Mouse (Mus musculus): ENCODE results near the gene Pepd. TPM values are rescaled to one million over a fixed set of nuclear protein-coding genes. Genes with fewer than 3 reads are reported as not detected.

Pepd gene
- polyA plus RNA-seq (2015; fragmentation: Nextera tagmentation; extraction: Ambion mirVana) = 43.3 and 45.5 TPM in 2 replicates

DNA sequence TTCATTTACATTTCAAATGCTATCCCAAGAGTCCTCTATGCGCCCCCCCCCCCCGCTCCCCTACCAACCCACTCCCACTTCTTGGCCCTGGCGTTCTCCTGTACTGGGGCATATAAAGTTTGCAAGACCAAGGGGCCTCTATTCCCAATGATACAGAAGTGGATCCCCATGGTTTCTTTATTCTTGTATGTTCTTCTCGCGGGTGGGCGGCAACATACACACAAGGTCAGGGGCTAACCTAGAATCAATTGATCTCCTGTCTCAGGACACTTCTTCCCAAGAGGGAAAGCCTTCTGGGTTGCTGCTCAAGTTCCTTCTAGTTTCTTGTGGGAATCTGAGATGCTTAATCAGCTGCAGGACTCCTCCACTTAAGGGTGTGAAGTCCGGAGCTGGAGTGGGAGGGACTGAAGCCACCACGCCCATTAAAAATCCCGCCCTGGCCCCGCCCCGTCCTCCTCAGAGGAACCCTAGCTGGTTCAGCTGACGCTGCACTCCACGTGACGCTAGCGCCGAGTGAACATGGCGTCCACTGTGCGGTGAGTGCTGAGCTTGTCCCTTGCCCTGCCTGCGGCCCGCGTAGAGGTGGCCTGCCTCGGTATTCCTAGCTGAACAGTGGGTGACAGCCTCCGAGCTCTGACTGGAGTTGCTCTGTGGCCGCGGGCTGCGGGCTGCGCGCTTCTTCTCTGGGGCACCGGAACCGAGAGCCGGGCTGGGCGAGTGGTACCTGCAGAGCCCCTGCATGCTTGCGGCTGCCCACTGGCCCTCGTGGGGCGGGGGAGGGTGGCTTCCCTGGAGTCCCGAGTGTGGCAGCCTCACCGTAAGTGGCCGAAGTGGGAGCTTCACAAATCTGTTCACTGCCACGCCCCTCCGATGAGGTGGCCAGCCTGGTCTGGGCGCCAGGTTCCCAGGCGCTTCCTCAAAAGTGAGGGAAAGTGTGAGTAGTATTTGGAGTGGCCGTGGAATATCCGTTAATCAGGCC lies at the start of gene Pepd:
Gene Pepd (plus strand): TSS at position 461 of the 979 bp plus-strand sequence.
- Histone ChIP-seq H3K36me3 (no peaks in the 10 kb centered on the region), H3K9ac (peak within 1 kb of the TSS; percentile 82), H3K9me3 (peaks cover 7% of the 10 kb centered on the region), H3K4me1 (peaks cover 16% of the 10 kb centered on the region), H3K27me3 (replicated peaks) (peaks cover 5% of the 10 kb centered on the region; the same call in 1 of the 2 replicates), H3K4me3 (peak within 1 kb of the TSS; percentile 71), H3K27ac (replicated peaks) (no peak within 1 kb of the TSS), H3K4me2 (peak within 1 kb of the TSS; percentile 79)
- WGBS = 6% methylated on average over 44 of the region's 44 CpGs
- ATAC-seq (ENCODE audit: extremely low read depth, insufficient number of reproducible peaks, low FRiP score, low TSS enrichment) = peak; percentile 87

DNA sequence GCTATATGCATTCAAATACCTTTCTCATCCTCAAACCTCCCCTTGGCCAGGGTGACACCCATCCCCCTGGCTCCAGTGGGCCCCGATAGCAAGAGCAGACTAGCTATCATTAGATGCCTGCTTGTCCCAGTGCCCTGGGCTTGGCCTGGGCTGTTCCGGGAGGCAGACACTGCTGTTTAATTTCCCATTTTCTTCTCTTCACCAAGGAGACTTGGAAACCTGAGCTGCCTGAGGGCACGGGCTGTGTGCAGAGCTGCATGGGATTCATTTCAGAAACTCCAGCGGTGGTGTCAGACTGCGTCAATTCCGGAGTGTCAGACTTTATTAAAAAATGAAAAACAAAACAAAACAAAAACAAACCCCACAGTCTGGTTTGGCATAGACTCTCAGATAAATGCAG lies 44.9 kb upstream of the Pepd start:
- Histone ChIP-seq H3K27ac (replicated peaks) (no peak overlapping the region), H3K9ac (no peak overlapping the region), H3K9me3 (no peaks in the 10 kb centered on the region), H3K27me3 (replicated peaks) (peaks cover 19% of the 10 kb centered on the region), H3K4me1 (no peaks in the 10 kb centered on the region), H3K4me3 (no peak overlapping the region), H3K36me3 (no peaks in the 10 kb centered on the region), H3K4me2 (no peak overlapping the region)
- no peak for ATAC-seq (ENCODE audit: extremely low read depth, insufficient number of reproducible peaks, low FRiP score, low TSS enrichment)
- 73% methylated on average over 6 of the region's 6 CpGs for WGBS

DNA sequence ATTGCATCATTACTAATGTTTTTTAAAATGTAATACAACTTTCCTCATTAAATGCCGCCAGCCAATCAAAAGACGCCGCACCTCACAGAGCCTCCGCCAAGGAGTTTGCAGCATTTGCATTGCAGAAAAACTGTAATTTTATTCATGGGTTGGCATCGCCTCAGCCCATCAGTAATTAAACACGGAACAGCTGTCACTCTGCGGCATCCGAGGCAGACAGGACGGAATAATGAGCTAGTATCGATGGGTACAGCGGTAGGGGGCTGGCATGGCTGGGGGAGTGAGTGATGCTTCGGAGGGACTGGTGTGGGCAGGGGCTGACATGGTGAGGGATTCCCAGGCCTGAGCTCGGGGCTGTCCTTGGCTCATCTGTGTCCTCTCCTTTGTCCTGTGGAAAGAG lies 42.5 kb upstream of the Pepd start:
- Histone ChIP-seq H3K9ac (no peak overlapping the region), H3K4me3 (no peak overlapping the region), H3K9me3 (no peaks in the 10 kb centered on the region), H3K27ac (replicated peaks) (no peak overlapping the region), H3K4me1 (no peaks in the 10 kb centered on the region), H3K4me2 (no peak overlapping the region), H3K36me3 (no peaks in the 10 kb centered on the region), H3K27me3 (replicated peaks) (peaks cover 19% of the 10 kb centered on the region)
- 68% methylated on average over 13 of the region's 13 CpGs for WGBS
- ATAC-seq (ENCODE audit: extremely low read depth, insufficient number of reproducible peaks, low FRiP score, low TSS enrichment) = no peak

DNA sequence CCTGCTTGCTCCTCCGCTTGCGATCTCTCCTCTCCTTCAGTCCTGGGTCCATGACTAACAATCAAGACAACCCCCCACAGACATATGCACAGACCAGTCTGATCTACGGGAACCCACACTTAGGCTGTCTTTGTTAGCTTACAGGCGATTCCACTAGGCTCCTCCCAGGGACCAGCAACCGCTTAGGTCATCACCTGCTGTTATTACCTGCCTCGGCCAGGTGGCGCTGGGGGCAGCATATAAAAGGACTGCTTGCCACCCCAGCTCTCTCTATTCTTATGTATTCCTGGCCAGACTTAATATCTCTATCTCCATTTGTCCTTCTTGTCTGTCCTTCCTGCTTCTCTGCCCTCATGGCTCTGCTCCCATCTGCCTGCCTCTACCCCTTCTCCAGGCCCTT lies 35.4 kb upstream of the Pepd start:
- no peak overlapping the region for H3K4me2 ChIP-seq
- no peaks in the 10 kb centered on the region for H3K36me3 ChIP-seq
- no peak for ATAC-seq (ENCODE audit: extremely low read depth, insufficient number of reproducible peaks, low FRiP score, low TSS enrichment)
- no peaks in the 10 kb centered on the region for H3K4me1 ChIP-seq
- no peak overlapping the region for H3K27ac ChIP-seq (replicated peaks)
- H3K9ac ChIP-seq = no peak overlapping the region
- WGBS = 59% methylated on average over 7 of the region's 7 CpGs
- H3K27me3 ChIP-seq (replicated peaks) = no peaks in the 10 kb centered on the region
- no peaks in the 10 kb centered on the region for H3K9me3 ChIP-seq
- no peak overlapping the region for H3K4me3 ChIP-seq

DNA sequence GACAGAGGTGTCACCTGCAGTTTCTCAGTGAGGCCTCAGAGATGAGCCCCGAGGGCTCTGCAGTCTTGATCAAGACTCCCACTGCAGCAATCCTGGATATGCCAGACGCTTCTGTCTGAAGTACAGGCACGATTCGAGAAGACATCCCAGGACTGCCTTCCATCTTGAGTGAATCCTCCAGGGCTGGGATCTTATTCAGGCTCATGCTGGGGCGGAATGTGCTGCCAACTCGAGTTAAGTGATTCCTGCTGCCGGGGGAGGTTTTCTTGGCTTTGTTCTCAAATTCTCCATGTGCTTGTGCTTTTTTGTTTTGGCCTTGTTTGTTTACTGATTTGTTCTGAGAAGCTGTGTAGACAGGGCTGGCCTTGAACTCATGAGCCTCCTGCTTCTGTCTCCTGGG lies 34.4 kb upstream of the Pepd start:
- Histone ChIP-seq H3K4me3 (no peak overlapping the region), H3K4me2 (no peak overlapping the region), H3K36me3 (no peaks in the 10 kb centered on the region), H3K4me1 (no peaks in the 10 kb centered on the region), H3K9ac (no peak overlapping the region), H3K27ac (replicated peaks) (no peak overlapping the region), H3K27me3 (replicated peaks) (no peaks in the 10 kb centered on the region), H3K9me3 (no peaks in the 10 kb centered on the region)
- ATAC-seq (ENCODE audit: extremely low read depth, insufficient number of reproducible peaks, low FRiP score, low TSS enrichment) = no peak
- 60% methylated on average over 7 of the region's 7 CpGs for WGBS

DNA sequence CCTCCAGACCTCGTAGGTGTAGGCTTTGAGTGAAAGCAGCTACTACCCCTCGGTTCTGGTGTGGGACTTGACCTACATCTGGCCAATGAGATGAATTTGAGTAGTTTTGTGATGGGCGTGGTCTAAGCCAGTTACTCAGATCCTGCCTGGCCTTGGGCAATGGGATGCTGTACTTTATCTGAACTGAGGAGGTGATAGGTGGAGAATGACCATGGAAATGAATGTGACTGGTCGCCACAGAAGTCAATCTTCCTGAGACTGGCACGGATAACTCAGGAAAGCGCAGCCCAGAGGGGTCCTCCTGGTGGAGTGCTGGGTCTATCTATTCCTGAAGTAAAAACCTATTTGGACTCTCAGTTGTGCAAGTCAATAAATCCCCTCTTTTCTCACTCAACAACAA lies 23.7 kb upstream of the Pepd start:
- H3K4me2 ChIP-seq = no peak overlapping the region

DNA sequence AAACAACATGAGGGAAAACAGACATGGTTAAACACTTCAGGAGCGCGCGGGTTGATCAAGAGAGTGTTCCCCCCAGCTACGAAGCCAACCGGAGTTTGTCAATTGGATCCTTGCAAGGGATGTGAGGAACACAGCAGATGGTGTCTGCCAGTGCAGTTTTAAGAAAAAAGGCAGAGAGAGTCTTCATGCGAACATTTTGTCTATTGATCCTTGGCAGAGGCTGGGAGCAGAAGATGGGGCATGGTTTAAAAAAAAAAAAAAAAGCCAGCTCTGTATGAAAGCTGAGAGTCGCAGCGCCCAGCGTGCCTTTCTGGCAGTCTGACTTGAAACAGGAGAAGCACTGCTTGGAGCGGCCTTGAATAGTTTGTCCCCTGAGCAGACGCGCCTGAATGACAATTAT lies 23.3 kb upstream of the Pepd start:
- ATAC-seq (ENCODE audit: extremely low read depth, insufficient number of reproducible peaks, low FRiP score, low TSS enrichment) = no peak
- Histone ChIP-seq H3K27me3 (replicated peaks) (no peaks in the 10 kb centered on the region), H3K9me3 (no peaks in the 10 kb centered on the region), H3K4me1 (no peaks in the 10 kb centered on the region), H3K4me3 (no peak overlapping the region), H3K36me3 (no peaks in the 10 kb centered on the region), H3K27ac (replicated peaks) (no peak overlapping the region), H3K4me2 (no peak overlapping the region), H3K9ac (no peak overlapping the region)
- WGBS = 70% methylated on average over 12 of the region's 12 CpGs

More for the DNA sequence above, 23.7 kb upstream of the Pepd start:
- Histone ChIP-seq H3K9ac (no peak overlapping the region), H3K4me1 (no peaks in the 10 kb centered on the region), H3K27ac (replicated peaks) (no peak overlapping the region), H3K27me3 (replicated peaks) (no peaks in the 10 kb centered on the region), H3K4me3 (no peak overlapping the region), H3K9me3 (no peaks in the 10 kb centered on the region), H3K36me3 (no peaks in the 10 kb centered on the region)
- WGBS = 68% methylated on average over 6 of the region's 6 CpGs
- ATAC-seq (ENCODE audit: extremely low read depth, insufficient number of reproducible peaks, low FRiP score, low TSS enrichment) = no peak

DNA sequence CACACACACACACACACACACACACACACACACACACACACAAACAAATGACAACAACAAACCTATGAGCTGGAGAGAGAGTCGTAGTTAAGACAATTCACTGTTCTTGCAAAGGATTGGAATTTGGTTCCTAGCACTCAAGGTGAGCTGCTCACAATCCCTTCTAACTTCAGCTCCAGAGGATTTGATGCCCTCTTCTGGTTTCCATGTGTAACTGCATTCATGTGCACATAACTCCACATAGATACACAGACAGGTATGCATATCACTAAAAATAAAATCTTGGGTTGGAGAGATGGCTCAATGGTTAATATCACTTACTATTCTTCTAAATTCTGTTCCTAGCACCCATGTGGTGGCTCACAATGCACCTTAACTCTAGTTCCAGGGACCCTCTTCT lies 19.3 kb upstream of the Pepd start:
- no peak overlapping the region for H3K4me2 ChIP-seq
- no peaks in the 10 kb centered on the region for H3K36me3 ChIP-seq
- WGBS = 68% methylated on average over 1 of the region's 1 CpGs
- peaks cover 14% of the 10 kb centered on the region for H3K4me1 ChIP-seq
- H3K27ac ChIP-seq (replicated peaks) = no peak overlapping the region
- H3K4me3 ChIP-seq = no peak overlapping the region
- no peak overlapping the region for H3K9ac ChIP-seq
- no peaks in the 10 kb centered on the region for H3K27me3 ChIP-seq (replicated peaks)
- ATAC-seq (ENCODE audit: extremely low read depth, insufficient number of reproducible peaks, low FRiP score, low TSS enrichment) = no peak
- 0 out of 2 replicates have a peak, but pooled peaks cover 6% of the 10 kb centered on the region for H3K9me3 ChIP-seq

DNA sequence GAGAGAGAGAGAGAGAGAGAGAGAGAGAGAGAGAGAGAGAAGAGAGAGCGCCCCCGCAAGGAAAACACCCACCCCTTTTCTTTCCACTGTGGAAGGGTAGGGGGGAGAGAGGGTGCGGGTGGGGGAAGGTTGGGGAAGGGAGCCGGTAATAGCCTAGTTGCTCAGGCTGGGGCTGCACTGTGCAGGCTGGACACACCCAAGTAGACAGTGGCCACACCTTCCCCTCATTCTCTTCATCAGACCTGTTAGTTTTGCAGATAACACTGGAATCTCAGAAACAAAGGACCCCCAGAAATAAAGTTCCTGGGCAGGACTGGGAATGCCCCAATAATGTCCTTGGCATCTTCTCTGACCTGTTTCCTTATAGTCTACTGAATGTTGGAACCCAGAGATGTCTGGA lies 15.7 kb upstream of the Pepd start:
- WGBS = 72% methylated on average over 4 of the region's 4 CpGs
- ATAC-seq (ENCODE audit: extremely low read depth, insufficient number of reproducible peaks, low FRiP score, low TSS enrichment) = no peak

DNA sequence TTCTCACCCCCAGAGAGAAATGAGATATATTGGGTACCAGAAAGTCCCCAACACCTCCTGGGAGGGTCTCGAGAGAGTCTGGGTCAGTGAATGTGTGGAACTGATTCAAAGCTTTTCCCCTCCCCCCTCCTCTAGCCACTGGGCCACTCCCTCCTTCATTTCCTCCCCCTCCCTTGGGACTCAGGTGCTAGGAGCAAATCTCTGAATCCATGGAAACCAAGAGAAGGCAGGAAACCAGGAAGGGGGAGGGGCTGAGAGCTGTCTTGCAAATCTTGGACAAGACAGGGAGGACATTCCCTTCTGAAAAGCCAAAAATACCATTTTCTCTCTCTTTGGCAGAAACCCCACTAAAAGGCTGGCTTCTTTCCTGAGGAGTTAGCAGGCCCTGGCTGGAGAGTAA lies 15.1 kb upstream of the Pepd start:
- no peaks in the 10 kb centered on the region for H3K36me3 ChIP-seq
- no peak overlapping the region for H3K4me3 ChIP-seq
- WGBS = 5% methylated on average over 1 of the region's 1 CpGs
- no peak overlapping the region; the same call in 1 of the 2 replicates for H3K27ac ChIP-seq (replicated peaks)
- no peak for ATAC-seq (ENCODE audit: extremely low read depth, insufficient number of reproducible peaks, low FRiP score, low TSS enrichment)
- no peak overlapping the region for H3K9ac ChIP-seq
- H3K27me3 ChIP-seq (replicated peaks) = peaks cover 6% of the 10 kb centered on the region; the same call in 1 of the 2 replicates
- peaks cover 15% of the 10 kb centered on the region for H3K4me1 ChIP-seq
- no peak overlapping the region for H3K4me2 ChIP-seq
- 0 out of 2 replicates have a peak, but pooled peaks cover 6% of the 10 kb centered on the region for H3K9me3 ChIP-seq

More for the DNA sequence above, 15.7 kb upstream of the Pepd start:
- Histone ChIP-seq H3K36me3 (no peaks in the 10 kb centered on the region), H3K4me2 (no peak overlapping the region), H3K27ac (replicated peaks) (no peak overlapping the region), H3K4me3 (no peak overlapping the region), H3K9me3 (0 out of 2 replicates have a peak, but pooled peaks cover 6% of the 10 kb centered on the region), H3K9ac (no peak overlapping the region), H3K27me3 (replicated peaks) (peaks cover 6% of the 10 kb centered on the region; the same call in 1 of the 2 replicates), H3K4me1 (peaks cover 15% of the 10 kb centered on the region)

DNA sequence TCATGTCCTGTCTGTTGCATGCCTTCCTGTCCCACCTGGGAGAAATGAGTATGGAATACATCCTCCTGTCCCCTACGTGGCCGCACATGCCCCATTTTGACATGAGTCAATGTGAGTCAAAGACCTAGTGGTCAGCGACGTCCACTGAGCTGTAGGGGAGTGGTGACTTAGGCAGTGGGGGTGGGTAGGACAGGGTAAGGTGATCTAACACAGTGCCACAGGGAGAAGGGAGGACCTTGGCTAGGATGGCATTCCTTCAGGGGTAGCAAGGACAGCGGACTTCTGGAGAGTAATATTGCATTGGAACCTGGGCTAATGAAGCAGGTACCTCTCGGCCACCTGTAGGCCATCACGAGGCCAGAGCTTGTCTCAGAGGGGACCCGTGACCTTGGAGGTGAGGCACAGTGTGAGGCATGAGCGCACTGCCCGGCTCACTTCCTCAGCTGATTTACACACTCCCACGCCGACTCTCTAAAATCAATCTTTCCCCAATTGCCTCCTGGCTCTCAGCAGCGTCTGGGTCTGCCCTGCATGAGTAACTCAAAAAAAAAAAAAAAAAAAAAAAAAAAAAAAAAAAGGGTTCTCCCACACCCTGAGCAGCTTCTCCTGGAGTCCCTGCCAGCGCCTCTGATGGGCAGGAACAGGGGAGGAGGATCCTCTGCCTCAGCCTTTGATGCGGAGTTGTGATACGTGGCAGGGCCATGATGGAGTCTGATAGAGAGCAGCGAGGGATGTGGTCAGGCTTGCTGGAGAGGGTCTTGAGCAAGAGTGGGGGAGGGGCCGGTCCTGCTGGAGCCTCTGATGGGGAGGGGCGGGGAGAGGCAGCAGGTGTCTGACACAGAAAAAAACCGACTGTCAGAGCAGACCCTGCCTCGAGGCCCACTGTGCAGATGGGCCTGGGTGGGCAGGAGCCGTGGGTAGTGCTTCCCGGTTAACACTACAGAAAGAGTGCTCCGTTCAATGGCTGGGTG lies 1.8 kb upstream of the Pepd start:
- Histone ChIP-seq H3K27me3 (replicated peaks) (peaks cover 5% of the 10 kb centered on the region; the same call in 1 of the 2 replicates), H3K4me3 (no peak overlapping the region), H3K36me3 (no peaks in the 10 kb centered on the region), H3K9ac (no peak overlapping the region), H3K4me2 (no peak overlapping the region), H3K9me3 (peaks cover 11% of the 10 kb centered on the region), H3K27ac (replicated peaks) (no peak overlapping the region), H3K4me1 (peaks cover 16% of the 10 kb centered on the region)
- no peak for ATAC-seq (ENCODE audit: extremely low read depth, insufficient number of reproducible peaks, low FRiP score, low TSS enrichment)
- WGBS = 32% methylated on average over 24 of the region's 24 CpGs

Measured in heart, embryonic 13.5 days (tissue).